Mouse (Mus musculus): ENCODE data around the gene Wbp4. TPM values are rescaled to one million over a fixed set of nuclear protein-coding genes. Genes with fewer than 3 reads are reported as not detected.

The Wbp4 gene
- polyA plus RNA-seq, 1 experiment from 2014 or later, result 29.8 TPM

GRCm38 (mm10) chr14:79521471-79522117 lies 40.3 kb upstream of the Wbp4 start:
- Histone ChIP-seq H3K9ac (ENCODE audit: low read depth, low read length) (no peak overlapping the region), H3K4me3 (ENCODE audit: low read depth, low read length) (no peak overlapping the region), H3K27ac (ENCODE audit: low read depth, low read length) (no peak overlapping the region), H3K4me2 (replicated peaks; ENCODE audit: low read depth) (no peak overlapping the region), H3K36me3 (ENCODE audit: control insufficient read depth, insufficient read depth) (0 out of 2 replicates have a peak, but pooled peaks cover 4% of the 10 kb centered on the region), H3K4me1 (replicated peaks; ENCODE audit: control insufficient read depth, insufficient read depth, low read length) (0 out of 2 replicates have a peak, but pooled peaks cover 6% of the 10 kb centered on the region), H3K27me3 (replicated peaks; ENCODE audit: control insufficient read depth, insufficient read depth, low read length) (no peaks in the 10 kb centered on the region), H3K9me3 (ENCODE audit: control insufficient read depth) (no peaks in the 10 kb centered on the region)
- WGBS, result 59% methylated on average over 6 of the region's 6 CpGs
- ATAC-seq, result no peak
- no peak for TF ChIP-seq CTCF (IDR thresholded peaks at IDR 0.05; ENCODE audit: low read depth)

- no peak overlapping the region for H3K27ac ChIP-seq (ENCODE audit: low read depth, low read length)
- WGBS, result 75% methylated on average over 1 of the region's 1 CpGs
- 0 out of 2 replicates have a peak, but pooled peaks cover 6% of the 10 kb centered on the region for H3K4me1 ChIP-seq (replicated peaks; ENCODE audit: control insufficient read depth, insufficient read depth, low read length)
- TF ChIP-seq CTCF (IDR thresholded peaks at IDR 0.05; ENCODE audit: low read depth), result no peak
- H3K36me3 ChIP-seq (ENCODE audit: control insufficient read depth, insufficient read depth), result 0 out of 2 replicates have a peak, but pooled peaks cover 4% of the 10 kb centered on the region
- no peak overlapping the region for H3K4me3 ChIP-seq (ENCODE audit: low read depth, low read length)
- no peaks in the 10 kb centered on the region for H3K9me3 ChIP-seq (ENCODE audit: control insufficient read depth)
- H3K27me3 ChIP-seq (replicated peaks; ENCODE audit: control insufficient read depth, insufficient read depth, low read length), result no peaks in the 10 kb centered on the region
- no peak for ATAC-seq
- no peak overlapping the region for H3K9ac ChIP-seq (ENCODE audit: low read depth, low read length)
- no peak overlapping the region for H3K4me2 ChIP-seq (replicated peaks; ENCODE audit: low read depth)
These were observed 39.7 kb upstream of the Wbp4 start for GRCm38 (mm10) chr14:79521056-79521455.

- no peak overlapping the region for H3K27ac ChIP-seq (ENCODE audit: low read depth, low read length)
- H3K36me3 ChIP-seq (ENCODE audit: control insufficient read depth, insufficient read depth), result 0 out of 2 replicates have a peak, but pooled peaks cover 4% of the 10 kb centered on the region
- no peak for ATAC-seq
- H3K27me3 ChIP-seq (replicated peaks; ENCODE audit: control insufficient read depth, insufficient read depth, low read length), result no peaks in the 10 kb centered on the region
- no peak overlapping the region for H3K9ac ChIP-seq (ENCODE audit: low read depth, low read length)
- TF ChIP-seq CTCF (IDR thresholded peaks at IDR 0.05; ENCODE audit: low read depth), result no peak
- H3K4me1 ChIP-seq (replicated peaks; ENCODE audit: control insufficient read depth, insufficient read depth, low read length), result 0 out of 2 replicates have a peak, but pooled peaks cover 6% of the 10 kb centered on the region
- no peaks in the 10 kb centered on the region for H3K9me3 ChIP-seq (ENCODE audit: control insufficient read depth)
- no peak overlapping the region for H3K4me2 ChIP-seq (replicated peaks; ENCODE audit: low read depth)
- H3K4me3 ChIP-seq (ENCODE audit: low read depth, low read length), result no peak overlapping the region
These were observed 39.3 kb upstream of the Wbp4 start for GRCm38 (mm10) chr14:79520612-79521011.

GRCm38 (mm10) chr14:79519663-79519975 lies 38.3 kb upstream of the Wbp4 start:
- H3K4me3 ChIP-seq (ENCODE audit: low read depth, low read length), result no peak overlapping the region
- peak overlapping the region; percentile 52 for H3K4me2 ChIP-seq (replicated peaks; ENCODE audit: low read depth)
- 0 out of 2 replicates have a peak, but pooled peaks cover 4% of the 10 kb centered on the region for H3K36me3 ChIP-seq (ENCODE audit: control insufficient read depth, insufficient read depth)
- 0 out of 2 replicates have a peak, but pooled peaks cover 6% of the 10 kb centered on the region for H3K4me1 ChIP-seq (replicated peaks; ENCODE audit: control insufficient read depth, insufficient read depth, low read length)
- H3K9ac ChIP-seq (ENCODE audit: low read depth, low read length), result no peak overlapping the region
- no peaks in the 10 kb centered on the region for H3K27me3 ChIP-seq (replicated peaks; ENCODE audit: control insufficient read depth, insufficient read depth, low read length)
- 46% methylated on average over 1 of the region's 1 CpGs for WGBS
- no peaks in the 10 kb centered on the region for H3K9me3 ChIP-seq (ENCODE audit: control insufficient read depth)
- TF ChIP-seq CTCF (IDR thresholded peaks at IDR 0.05; ENCODE audit: low read depth), result no peak
- H3K27ac ChIP-seq (ENCODE audit: low read depth, low read length), result no peak overlapping the region
- no peak for ATAC-seq

GRCm38 (mm10) chr14:79518761-79519662 lies 37.7 kb upstream of the Wbp4 start:
- Histone ChIP-seq H3K27ac (ENCODE audit: low read depth, low read length) (peak overlapping the region; percentile 23; the same call in 1 of the 2 replicates), H3K9ac (ENCODE audit: low read depth, low read length) (no peak overlapping the region; the same call in 1 of the 2 replicates), H3K4me1 (replicated peaks; ENCODE audit: control insufficient read depth, insufficient read depth, low read length) (0 out of 2 replicates have a peak, but pooled peaks cover 6% of the 10 kb centered on the region), H3K36me3 (ENCODE audit: control insufficient read depth, insufficient read depth) (no peaks in the 10 kb centered on the region), H3K4me3 (ENCODE audit: low read depth, low read length) (no peak overlapping the region), H3K4me2 (replicated peaks; ENCODE audit: low read depth) (peak overlapping the region; percentile 52), H3K9me3 (ENCODE audit: control insufficient read depth) (no peaks in the 10 kb centered on the region), H3K27me3 (replicated peaks; ENCODE audit: control insufficient read depth, insufficient read depth, low read length) (no peaks in the 10 kb centered on the region)
- no peak for TF ChIP-seq CTCF (IDR thresholded peaks at IDR 0.05; ENCODE audit: low read depth)
- ATAC-seq, result no peak
- WGBS, result 46% methylated on average over 19 of the region's 19 CpGs

- Histone ChIP-seq H3K9me3 (ENCODE audit: control insufficient read depth) (no peaks in the 10 kb centered on the region), H3K36me3 (ENCODE audit: control insufficient read depth, insufficient read depth) (no peaks in the 10 kb centered on the region), H3K27me3 (replicated peaks; ENCODE audit: control insufficient read depth, insufficient read depth, low read length) (no peaks in the 10 kb centered on the region), H3K9ac (ENCODE audit: low read depth, low read length) (no peak overlapping the region), H3K4me3 (ENCODE audit: low read depth, low read length) (no peak overlapping the region), H3K27ac (ENCODE audit: low read depth, low read length) (peak overlapping the region; percentile 23; the same call in 1 of the 2 replicates), H3K4me1 (replicated peaks; ENCODE audit: control insufficient read depth, insufficient read depth, low read length) (0 out of 2 replicates have a peak, but pooled peaks cover 6% of the 10 kb centered on the region), H3K4me2 (replicated peaks; ENCODE audit: low read depth) (peak overlapping the region; percentile 52; the same call in 1 of the 2 replicates)
- WGBS, result 71% methylated on average over 2 of the region's 2 CpGs
- TF ChIP-seq CTCF (IDR thresholded peaks at IDR 0.05; ENCODE audit: low read depth), result no peak
- ATAC-seq, result no peak
These were observed 36.8 kb upstream of the Wbp4 start for GRCm38 (mm10) chr14:79518123-79518522.

All from intestine, postnatal 0 days (tissue).